Mouse (Mus musculus) intestine, postnatal 0 days (tissue): Measurements from ENCODE around the gene Nfe2l3. TPM values are rescaled to one million over a fixed set of nuclear protein-coding genes. Genes with fewer than 3 reads are reported as not detected.

Experiments
- ATAC-seq: fragments of 200-750 bp; cut with Nextera tagmentation; 2 replicates; pipeline ENCODE4 v1.8.0; 2017; ENCODE audit warnings: mild to moderate bottlenecking, moderate TSS enrichment, moderate library complexity
- H3K27ac ChIP-seq: fragments of 300-500 bp; sonication (generic); 2 replicates; pipeline ENCODE4 v1.5.1; 2014; ENCODE audit warnings: mild to moderate bottlenecking, low read depth, low read length, moderate library complexity
- H3K27me3 ChIP-seq: fragments of 300-500 bp; sonication (generic); replicated peaks from 2 replicates; pipeline ENCODE4 v1.6.1; 2014; ENCODE audit warnings: low read length, mixed read lengths; ENCODE audit not compliant: control insufficient read depth, insufficient read depth
- H3K36me3 ChIP-seq: fragments of 300-500 bp; sonication (generic); 2 replicates; pipeline ENCODE4 v1.6.1; 2014; ENCODE audit warnings: mild to moderate bottlenecking, moderate library complexity; ENCODE audit not compliant: control insufficient read depth, insufficient read depth
- H3K4me1 ChIP-seq: fragments of 300-500 bp; sonication (generic); replicated peaks from 2 replicates; pipeline ENCODE4 v1.6.1; 2014; ENCODE audit warnings: antibody characterized with exemption, low read length, mixed read lengths; ENCODE audit not compliant: control insufficient read depth, insufficient read depth
- H3K4me2 ChIP-seq: fragments of 300-500 bp; sonication (generic); replicated peaks from 2 replicates; pipeline ENCODE4 v1.6.1; 2014; ENCODE audit warnings: low read depth, mild to moderate bottlenecking, moderate library complexity
- H3K4me3 ChIP-seq: fragments of 300-500 bp; sonication (generic); 2 replicates; pipeline ENCODE4 v1.5.1; 2014; ENCODE audit warnings: low read depth, low read length
- H3K9ac ChIP-seq: fragments of 300-500 bp; sonication (generic); 2 replicates; pipeline ENCODE4 v1.6.1; 2014; ENCODE audit warnings: mild to moderate bottlenecking, low read depth, low read length
- H3K9me3 ChIP-seq: fragments of 300-500 bp; sonication (generic); 2 replicates; pipeline ENCODE4 v1.6.1; 2016; ENCODE audit warnings: mixed run types; ENCODE audit not compliant: control insufficient read depth
- CTCF ChIP-seq: sonication (generic); IDR thresholded peaks from 2 replicates; pipeline ENCODE4 v1.5.1; 2016; ENCODE audit warnings: low read depth, mild to moderate bottlenecking, control low read depth, antibody characterized with exemption, moderate library complexity
- WGBS: fragments of 180-500 bp; shearing (Covaris S2); extraction: QIAGEN DNeasy Blood & Tissue Kit; methylation state at CpG from one replicate; pipeline ENCODE4 v1.1.7; 2014; 5-methylcytosine and 5-hydroxymethylcytosine counted together
- polyA plus RNA-seq: library from polyadenylated mRNA; unstranded; fragments of >200 nt; fragmentation: Nextera tagmentation; extraction: Ambion mirVana; gene quantifications from 2 replicates; pipeline ENCODE4 v1.2.1, GENCODE M21; 2015

Gene Nfe2l3
- polyA plus RNA-seq, 1 experiment from 2014 or later, result 0.99 TPM

GRCm38 (mm10) chr6:51395486-51395885 is 37.0 kb upstream of the Nfe2l3 start:
- no peaks in the 10 kb centered on the region for H3K4me1 ChIP-seq
- no peak overlapping the region for H3K27ac ChIP-seq
- no peak overlapping the region for H3K4me3 ChIP-seq
- no peak overlapping the region for H3K9ac ChIP-seq
- no peak overlapping the region for H3K4me2 ChIP-seq
- no peaks in the 10 kb centered on the region for H3K27me3 ChIP-seq
- H3K36me3 ChIP-seq, result no peaks in the 10 kb centered on the region
- H3K9me3 ChIP-seq, result no peaks in the 10 kb centered on the region
- TF ChIP-seq CTCF, result no peak
- WGBS, result 68% methylated on average over 9 of the region's 9 CpGs
- no peak for ATAC-seq

GRCm38 (mm10) chr6:51399113-51399518 is 33.4 kb upstream of the Nfe2l3 start:
- ATAC-seq, result no peak
- H3K9me3 ChIP-seq, result no peaks in the 10 kb centered on the region
- no peak for TF ChIP-seq CTCF
- no peak overlapping the region for H3K4me3 ChIP-seq
- no peaks in the 10 kb centered on the region for H3K4me1 ChIP-seq
- H3K27me3 ChIP-seq, result no peaks in the 10 kb centered on the region
- no peaks in the 10 kb centered on the region for H3K36me3 ChIP-seq
- H3K27ac ChIP-seq, result no peak overlapping the region
- no peak overlapping the region for H3K9ac ChIP-seq
- H3K4me2 ChIP-seq, result no peak overlapping the region
- WGBS, result 21% methylated on average over 6 of the region's 6 CpGs

DNA sequence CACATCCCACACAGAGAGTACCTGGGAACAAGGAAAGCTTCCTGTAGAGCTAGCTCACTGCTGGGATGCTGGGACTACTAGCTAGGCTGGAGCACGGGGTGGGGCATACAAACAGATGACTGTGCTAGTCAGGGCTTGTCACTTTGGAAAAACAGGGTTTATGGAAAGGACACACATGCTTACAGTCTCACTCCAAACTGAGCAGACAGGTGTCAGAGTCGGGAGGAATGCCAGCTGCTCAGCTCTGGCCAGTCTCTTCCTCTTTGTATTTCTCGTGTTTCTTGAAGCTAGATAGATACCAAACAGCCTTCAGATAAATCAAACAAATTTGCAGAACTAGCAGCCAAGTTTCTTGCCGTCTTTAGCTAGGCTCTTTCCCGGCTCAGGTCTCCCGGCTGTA is 31.2 kb upstream of the Nfe2l3 start:
- Histone ChIP-seq H3K36me3 (no peaks in the 10 kb centered on the region), H3K9ac (no peak overlapping the region), H3K4me2 (no peak overlapping the region), H3K27ac (no peak overlapping the region), H3K4me3 (no peak overlapping the region), H3K9me3 (no peaks in the 10 kb centered on the region), H3K27me3 (no peaks in the 10 kb centered on the region), H3K4me1 (no peaks in the 10 kb centered on the region)
- WGBS, result 37% methylated on average over 6 of the region's 6 CpGs
- no peak for TF ChIP-seq CTCF
- no peak for ATAC-seq

DNA sequence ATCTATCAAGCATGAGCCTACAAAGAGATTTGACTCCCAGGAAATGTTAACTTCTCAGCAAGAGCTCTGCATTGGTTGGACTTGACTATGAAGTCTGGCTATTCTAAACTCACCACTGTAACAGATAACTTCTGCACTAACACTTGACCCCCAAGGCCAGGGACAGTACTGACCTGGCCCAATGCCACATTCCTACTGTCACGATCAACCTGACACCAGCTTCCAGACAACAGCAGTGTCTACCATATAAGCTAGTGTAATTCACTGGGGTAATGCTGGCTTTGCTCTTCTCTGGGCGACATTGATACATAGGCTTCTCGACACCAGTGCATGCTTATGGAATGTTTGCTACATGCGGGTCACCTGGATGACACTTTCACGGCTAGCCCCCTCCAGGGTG is 28.9 kb upstream of the Nfe2l3 start:
- no peak overlapping the region for H3K4me2 ChIP-seq
- no peak overlapping the region for H3K4me3 ChIP-seq
- no peaks in the 10 kb centered on the region for H3K9me3 ChIP-seq
- H3K9ac ChIP-seq, result no peak overlapping the region
- no peak overlapping the region for H3K27ac ChIP-seq
- no peaks in the 10 kb centered on the region for H3K4me1 ChIP-seq
- no peak for ATAC-seq
- H3K27me3 ChIP-seq, result no peaks in the 10 kb centered on the region
- H3K36me3 ChIP-seq, result no peaks in the 10 kb centered on the region
- no peak for TF ChIP-seq CTCF
- WGBS, result 90% methylated on average over 5 of the region's 5 CpGs

DNA sequence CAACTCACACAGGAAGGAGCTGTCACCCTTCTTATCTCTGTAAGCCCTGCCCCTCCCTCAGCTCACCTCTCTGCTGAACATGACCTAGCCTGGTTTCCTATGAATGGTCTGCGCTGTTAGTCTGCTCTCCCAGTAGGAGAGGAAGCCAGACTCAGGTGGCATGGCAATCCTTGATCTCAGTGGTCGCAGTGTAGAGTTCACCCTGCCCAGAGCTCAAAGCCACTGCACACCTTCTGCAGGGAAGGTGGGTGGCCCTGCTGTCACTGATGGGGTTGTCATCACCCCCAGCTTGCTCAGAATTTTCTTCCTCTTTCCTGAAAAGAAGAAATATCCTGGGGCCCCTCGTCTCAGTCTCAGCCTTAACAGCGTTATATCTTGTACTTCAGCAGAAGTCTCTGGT is 28.0 kb upstream of the Nfe2l3 start:
- Histone ChIP-seq H3K9me3 (no peaks in the 10 kb centered on the region), H3K4me1 (no peaks in the 10 kb centered on the region), H3K4me3 (no peak overlapping the region), H3K27ac (no peak overlapping the region), H3K4me2 (no peak overlapping the region), H3K36me3 (no peaks in the 10 kb centered on the region), H3K9ac (no peak overlapping the region), H3K27me3 (no peaks in the 10 kb centered on the region)
- TF ChIP-seq CTCF, result no peak
- 48% methylated on average over 4 of the region's 4 CpGs for WGBS
- ATAC-seq, result no peak

GRCm38 (mm10) chr6:51416433-51416832 is 16.0 kb upstream of the Nfe2l3 start:
- H3K27me3 ChIP-seq, result no peaks in the 10 kb centered on the region
- H3K9ac ChIP-seq, result no peak overlapping the region
- H3K9me3 ChIP-seq, result no peaks in the 10 kb centered on the region
- WGBS, result 73% methylated on average over 1 of the region's 1 CpGs
- H3K4me3 ChIP-seq, result no peak overlapping the region
- no peak overlapping the region for H3K27ac ChIP-seq
- no peak overlapping the region for H3K4me2 ChIP-seq
- no peaks in the 10 kb centered on the region for H3K4me1 ChIP-seq
- no peaks in the 10 kb centered on the region for H3K36me3 ChIP-seq
- TF ChIP-seq CTCF, result no peak
- ATAC-seq, result no peak

- no peaks in the 10 kb centered on the region for H3K4me1 ChIP-seq
- no peak for ATAC-seq
- no peaks in the 10 kb centered on the region for H3K36me3 ChIP-seq
- H3K27ac ChIP-seq, result no peak overlapping the region
- WGBS, result 86% methylated on average over 4 of the region's 4 CpGs
- no peak overlapping the region for H3K4me3 ChIP-seq
- no peaks in the 10 kb centered on the region for H3K27me3 ChIP-seq
- no peaks in the 10 kb centered on the region for H3K9me3 ChIP-seq
- no peak overlapping the region for H3K4me2 ChIP-seq
- TF ChIP-seq CTCF, result no peak
- no peak overlapping the region for H3K9ac ChIP-seq
Measured at GRCm38 (mm10) chr6:51417306-51417936, 15.0 kb upstream of the Nfe2l3 start.
